Mouse (Mus musculus) spleen, adult 2 months (tissue): ENCODE measurements around the gene Ppp2r2c. TPM values are rescaled to one million over a fixed set of nuclear protein-coding genes. Genes with fewer than 3 reads are reported as not detected.

ENCODE experiments used
- DNase-seq, 2 experiments: peaks; one replicate each; pipeline versions ENCODE4 v3.0.0 to v3.0.0-alpha.2; 2012 to 2021; ENCODE audit warnings: low spot score in 2 of 2, low read depth in 1 of 2
- H3K27ac ChIP-seq: fragments of 200-500 bp; 2 replicates; pipeline ENCODE4 v1.5.1; 2012; ENCODE audit warnings: low read length, inconsistent platforms; ENCODE audit not compliant: insufficient read depth
- H3K27me3 ChIP-seq: fragments of 200-500 bp; 2 replicates; pipeline ENCODE4 v1.6.1; 2012; ENCODE audit warnings: mild to moderate bottlenecking, moderate library complexity, low read length, inconsistent platforms; ENCODE audit not compliant: control insufficient read depth, insufficient read depth
- H3K36me3 ChIP-seq: fragments of 200-500 bp; 2 replicates; pipeline ENCODE4 v1.6.1; 2012; ENCODE audit warnings: mild to moderate bottlenecking, low read length, inconsistent platforms; ENCODE audit not compliant: control insufficient read depth, insufficient read depth
- H3K4me1 ChIP-seq: fragments of 200-500 bp; 2 replicates; pipeline ENCODE4 v1.6.1; 2011; ENCODE audit warnings: inconsistent platforms; ENCODE audit not compliant: control insufficient read depth, insufficient read depth, insufficient read length
- H3K4me3 ChIP-seq: fragments of 200-500 bp; 2 replicates; pipeline ENCODE4 v1.5.1; 2011; ENCODE audit warnings: mild to moderate bottlenecking, inconsistent platforms; ENCODE audit not compliant: insufficient read depth, insufficient read length; ENCODE audit errors: extremely low read depth
- CTCF ChIP-seq: fragments of 200-500 bp; IDR thresholded peaks from 2 replicates; pipeline ENCODE4 v1.5.1; 2011; ENCODE audit warnings: mild to moderate bottlenecking, inconsistent platforms; ENCODE audit not compliant: insufficient read depth, insufficient read length, insufficient replicate concordance; ENCODE audit errors: extremely low read depth
- POLR2A ChIP-seq: fragments of 200-500 bp; IDR thresholded peaks from 2 replicates; pipeline ENCODE4 v1.6.1; 2011; ENCODE audit warnings: low read depth, low read length, inconsistent platforms
- WGBS: fragments of 180-500 bp; shearing (Covaris S2); methylation state at CpG from one replicate; pipeline ENCODE4 v1.1.7; 2018; 5-methylcytosine and 5-hydroxymethylcytosine counted together
- polyA plus RNA-seq: library from polyadenylated mRNA; depleted of rRNA; stranded (reverse); fragments of >200 nt; gene quantifications from 2 replicates; pipeline ENCODE4 v1.2.3, GENCODE M21; 2012

The Ppp2r2c gene
- polyA plus RNA-seq, 1 experiment, result 0.05 TPM

- no peaks in the 10 kb centered on the region for H3K36me3 ChIP-seq
- DNase-seq, result no peak
- TF ChIP-seq POLR2A, result no peak
- no peak for TF ChIP-seq CTCF
- WGBS, result 63% methylated on average over 6 of the region's 6 CpGs
- H3K4me1 ChIP-seq, result no peaks in the 10 kb centered on the region
- no peak overlapping the region for H3K27ac ChIP-seq
- H3K4me3 ChIP-seq, result no peak overlapping the region
- no peaks in the 10 kb centered on the region for H3K27me3 ChIP-seq
These were observed 26.5 kb downstream of the Ppp2r2c start for GRCm38 (mm10) chr5:36894604-36895368.

GRCm38 (mm10) chr5:36895621-36896573 is 27.6 kb downstream of the Ppp2r2c start:
- Histone ChIP-seq H3K4me3 (no peak overlapping the region), H3K27me3 (no peaks in the 10 kb centered on the region), H3K36me3 (no peaks in the 10 kb centered on the region), H3K4me1 (no peaks in the 10 kb centered on the region), H3K27ac (no peak overlapping the region)
- no peak for DNase-seq
- TF ChIP-seq CTCF, result no peak
- no peak for TF ChIP-seq POLR2A
- 82% methylated on average over 10 of the region's 10 CpGs for WGBS

GRCm38 (mm10) chr5:36897999-36898398 is 29.7 kb downstream of the Ppp2r2c start:
- H3K4me3 ChIP-seq, result no peak overlapping the region
- no peaks in the 10 kb centered on the region for H3K4me1 ChIP-seq
- TF ChIP-seq POLR2A (no peak), CTCF (no peak)
- H3K27ac ChIP-seq, result no peak overlapping the region
- no peak for DNase-seq
- H3K27me3 ChIP-seq, result no peaks in the 10 kb centered on the region
- WGBS, result 85% methylated on average over 8 of the region's 8 CpGs
- H3K36me3 ChIP-seq, result no peaks in the 10 kb centered on the region

- TF ChIP-seq CTCF, result no peak
- TF ChIP-seq POLR2A, result no peak
- Histone ChIP-seq H3K27me3 (no peaks in the 10 kb centered on the region), H3K4me3 (no peak overlapping the region), H3K27ac (no peak overlapping the region), H3K36me3 (no peaks in the 10 kb centered on the region), H3K4me1 (no peaks in the 10 kb centered on the region)
- 69% methylated on average over 11 of the region's 11 CpGs for WGBS
- no peak for DNase-seq
These were observed 30.2 kb downstream of the Ppp2r2c start for GRCm38 (mm10) chr5:36898415-36899109.

GRCm38 (mm10) chr5:36899392-36899791 is 31.1 kb downstream of the Ppp2r2c start:
- H3K27ac ChIP-seq, result no peak overlapping the region
- H3K4me1 ChIP-seq, result no peaks in the 10 kb centered on the region
- H3K4me3 ChIP-seq, result no peak overlapping the region
- TF ChIP-seq POLR2A (no peak), CTCF (no peak)
- H3K27me3 ChIP-seq, result no peaks in the 10 kb centered on the region
- no peak for DNase-seq
- 73% methylated on average over 5 of the region's 5 CpGs for WGBS
- no peaks in the 10 kb centered on the region for H3K36me3 ChIP-seq

GRCm38 (mm10) chr5:36900189-36900619 is 31.9 kb downstream of the Ppp2r2c start:
- Histone ChIP-seq H3K4me3 (no peak overlapping the region), H3K27ac (no peak overlapping the region), H3K4me1 (no peaks in the 10 kb centered on the region), H3K36me3 (no peaks in the 10 kb centered on the region), H3K27me3 (no peaks in the 10 kb centered on the region)
- 72% methylated on average over 6 of the region's 6 CpGs for WGBS
- DNase-seq, result no peak
- no peak for TF ChIP-seq CTCF
